Mouse (Mus musculus) embryonic facial prominence, embryonic 15.5 days (tissue): ENCODE results near the gene Tmem115. TPM values are rescaled to one million over a fixed set of nuclear protein-coding genes. Genes with fewer than 3 reads are reported as not detected.
"Not testable (repeated sequence)": the region's sequence is repeated elsewhere in the genome, so short reads cannot be mapped to it uniquely, and the experiment has no call there.

Experiments
- ATAC-seq: fragments of 200-750 bp; cut with Nextera tagmentation; 2 replicates; pipeline ENCODE4 v1.8.0; 2017; ENCODE audit warnings: low read depth, moderate TSS enrichment; ENCODE audit not compliant: insufficient number of reproducible peaks, low FRiP score, low TSS enrichment
- H3K27ac ChIP-seq: fragments of 300-500 bp; sonication (generic); replicated peaks from 2 replicates; pipeline ENCODE4 v1.5.1; 2015; ENCODE audit warnings: mild to moderate bottlenecking, inconsistent platforms
- H3K27me3 ChIP-seq: fragments of 300-500 bp; sonication (generic); 2 replicates; pipeline ENCODE4 v1.6.1; 2015; ENCODE audit warnings: inconsistent platforms
- H3K36me3 ChIP-seq: fragments of 300-500 bp; sonication (generic); 2 replicates; pipeline ENCODE4 v1.6.1; 2015; ENCODE audit warnings: mild to moderate bottlenecking, inconsistent platforms
- H3K4me1 ChIP-seq: fragments of 300-500 bp; sonication (generic); 2 replicates; pipeline ENCODE4 v1.6.1; 2015; ENCODE audit warnings: inconsistent platforms
- H3K4me2 ChIP-seq: fragments of 300-500 bp; sonication (generic); replicated peaks from 2 replicates; pipeline ENCODE4 v1.6.1; 2015; ENCODE audit warnings: mild to moderate bottlenecking, inconsistent platforms
- H3K4me3 ChIP-seq: fragments of 300-500 bp; sonication (generic); replicated peaks from 2 replicates; pipeline ENCODE4 v1.5.1; 2015; ENCODE audit warnings: mild to moderate bottlenecking, inconsistent platforms
- H3K9ac ChIP-seq: fragments of 300-500 bp; sonication (generic); 2 replicates; pipeline ENCODE4 v1.6.1; 2015; ENCODE audit warnings: inconsistent platforms
- H3K9me3 ChIP-seq: fragments of 300-500 bp; sonication (generic); replicated peaks from 2 replicates; pipeline ENCODE4 v1.6.1; 2016; ENCODE audit warnings: inconsistent platforms
- WGBS: fragments of 180-500 bp; shearing (Covaris S2); methylation state at CpG from one replicate; pipeline ENCODE4 v1.1.7; 2015; 5-methylcytosine and 5-hydroxymethylcytosine counted together
- polyA plus RNA-seq: library from polyadenylated mRNA; unstranded; fragments of >200 nt; fragmentation: Nextera tagmentation; extraction: Ambion mirVana; gene quantifications from 2 replicates; pipeline ENCODE4 v1.2.1, GENCODE M21; 2015

Tmem115 gene
- polyA plus RNA-seq, 1 experiment from 2014 or later = 51.6 TPM

- Histone ChIP-seq H3K36me3 (peaks cover 31% of the 10 kb centered on the region), H3K4me1 (peaks cover 64% of the 10 kb centered on the region), H3K9me3 (no peaks in the 10 kb centered on the region), H3K27ac (0 out of 2 replicates have a peak overlapping the region, but pooled peaks have one; percentile 59), H3K4me2 (peak overlapping the region; percentile 61; the same call in 1 of the 2 replicates), H3K4me3 (no peak overlapping the region), H3K27me3 (no peaks in the 10 kb centered on the region), H3K9ac (no peak overlapping the region)
- 65% methylated on average over 3 of the region's 3 CpGs for WGBS
- ATAC-seq = no peak
Observed at GRCm38 (mm10) chr9:107566855-107567254, 33.1 kb downstream of the Tmem115 start.

- WGBS = 10% methylated on average over 18 of the region's 18 CpGs
- Histone ChIP-seq H3K36me3 (peaks cover 35% of the 10 kb centered on the region), H3K27ac (peak within 1 kb of the TSS; percentile 92), H3K4me1 (peaks cover 67% of the 10 kb centered on the region), H3K4me3 (peak within 1 kb of the TSS; percentile 88), H3K9me3 (no peaks in the 10 kb centered on the region), H3K4me2 (peak within 1 kb of the TSS; percentile 61), H3K27me3 (no peaks in the 10 kb centered on the region), H3K9ac (peak within 1 kb of the TSS; percentile 70)
- ATAC-seq = no peak
Observed at GRCm38 (mm10) chr9:107567702-107568319, 34.1 kb downstream of the Tmem115 start, which contains the start of gene Hyal2. TSS of gene Hyal2 (plus strand) at chr9:107567945.

GRCm38 (mm10) chr9:107568331-107569261, 34.9 kb downstream of the Tmem115 start:
- H3K4me3 ChIP-seq = peak overlapping the region; percentile 88
- peaks cover 60% of the 10 kb centered on the region for H3K4me1 ChIP-seq
- ATAC-seq = peak; percentile 86
- H3K27ac ChIP-seq = peak overlapping the region; percentile 92
- H3K36me3 ChIP-seq = peaks cover 42% of the 10 kb centered on the region
- H3K27me3 ChIP-seq = no peaks in the 10 kb centered on the region
- under 1% methylated on average over 41 of the region's 41 CpGs for WGBS
- H3K9ac ChIP-seq = peak overlapping the region; percentile 70
- H3K9me3 ChIP-seq = no peaks in the 10 kb centered on the region
- H3K4me2 ChIP-seq = peak overlapping the region; percentile 61

- peak overlapping the region; percentile 88 for H3K4me3 ChIP-seq
- H3K36me3 ChIP-seq = peaks cover 46% of the 10 kb centered on the region
- no peaks in the 10 kb centered on the region for H3K9me3 ChIP-seq
- H3K27ac ChIP-seq = peak overlapping the region; percentile 92
- no peaks in the 10 kb centered on the region for H3K27me3 ChIP-seq
- WGBS = under 1% methylated on average over 23 of the region's 23 CpGs
- H3K9ac ChIP-seq = peak overlapping the region; percentile 70
- peak overlapping the region; percentile 61 for H3K4me2 ChIP-seq
- peak; percentile 3; the same call in 1 of the 2 replicates for ATAC-seq
- H3K4me1 ChIP-seq = peaks cover 54% of the 10 kb centered on the region
Observed at GRCm38 (mm10) chr9:107569270-107569669, 35.5 kb downstream of the Tmem115 start.

- Histone ChIP-seq H3K36me3 (peaks cover 48% of the 10 kb centered on the region), H3K27me3 (no peaks in the 10 kb centered on the region), H3K9me3 (no peaks in the 10 kb centered on the region), H3K4me2 (peak overlapping the region; percentile 61), H3K4me1 (peaks cover 48% of the 10 kb centered on the region), H3K4me3 (peak overlapping the region; percentile 88), H3K27ac (peak overlapping the region; percentile 92), H3K9ac (peak overlapping the region; percentile 70)
- no peak for ATAC-seq
- 23% methylated on average over 13 of the region's 13 CpGs for WGBS
Observed at GRCm38 (mm10) chr9:107570016-107570415, 36.3 kb downstream of the Tmem115 start.

GRCm38 (mm10) chr9:107570845-107571244, 37.1 kb downstream of the Tmem115 start:
- Histone ChIP-seq H3K27me3 (no peaks in the 10 kb centered on the region), H3K36me3 (peaks cover 42% of the 10 kb centered on the region), H3K4me3 (peak overlapping the region; percentile 88), H3K4me2 (peak overlapping the region; percentile 61), H3K27ac (no peak overlapping the region), H3K9me3 (no peaks in the 10 kb centered on the region), H3K9ac (no peak overlapping the region), H3K4me1 (peaks cover 51% of the 10 kb centered on the region)
- no peak for ATAC-seq
- 88% methylated on average over 21 of the region's 21 CpGs for WGBS

GRCm38 (mm10) chr9:107571534-107572326, 38.0 kb downstream of the Tmem115 start:
- Histone ChIP-seq H3K4me3 (peak overlapping the region; percentile 88; the same call in 1 of the 2 replicates), H3K27me3 (no peaks in the 10 kb centered on the region), H3K9ac (no peak overlapping the region), H3K4me1 (peaks cover 54% of the 10 kb centered on the region), H3K9me3 (no peaks in the 10 kb centered on the region), H3K27ac (no peak overlapping the region), H3K36me3 (peaks cover 42% of the 10 kb centered on the region), H3K4me2 (no peak overlapping the region)
- 92% methylated on average over 22 of the region's 22 CpGs for WGBS
- no peak for ATAC-seq

- Histone ChIP-seq H3K9ac (no peak overlapping the region), H3K9me3 (no peaks in the 10 kb centered on the region), H3K27me3 (no peaks in the 10 kb centered on the region), H3K36me3 (peaks cover 42% of the 10 kb centered on the region), H3K4me2 (no peak overlapping the region), H3K4me1 (peaks cover 56% of the 10 kb centered on the region), H3K27ac (no peak overlapping the region), H3K4me3 (no peak overlapping the region)
- WGBS = 95% methylated on average over 2 of the region's 2 CpGs
- no peak for ATAC-seq
Observed at GRCm38 (mm10) chr9:107572327-107572662, 38.5 kb downstream of the Tmem115 start.

GRCm38 (mm10) chr9:107573774-107574173, 40.0 kb downstream of the Tmem115 start:
- not testable (repeated sequence) for H3K9ac ChIP-seq, H3K27me3 ChIP-seq, H3K4me3 ChIP-seq, H3K4me2 ChIP-seq, H3K27ac ChIP-seq, H3K9me3 ChIP-seq, ATAC-seq
- H3K4me1 ChIP-seq = peaks cover 58% of the 10 kb centered on the region
- peaks cover 42% of the 10 kb centered on the region for H3K36me3 ChIP-seq
- WGBS = 85% methylated on average over 6 of the region's 6 CpGs

GRCm38 (mm10) chr9:107575579-107576356, 42.0 kb downstream of the Tmem115 start:
- ATAC-seq = no peak
- Histone ChIP-seq H3K4me3 (0 out of 2 replicates have a peak overlapping the region, but pooled peaks have one; percentile 45), H3K4me1 (peaks cover 64% of the 10 kb centered on the region), H3K27ac (peak overlapping the region; percentile 91), H3K36me3 (peaks cover 39% of the 10 kb centered on the region), H3K9me3 (no peaks in the 10 kb centered on the region), H3K4me2 (0 out of 2 replicates have a peak overlapping the region, but pooled peaks have one; percentile 57), H3K27me3 (no peaks in the 10 kb centered on the region), H3K9ac (no peak overlapping the region)
- WGBS = 65% methylated on average over 14 of the region's 14 CpGs
